Mouse (Mus musculus) granulocyte monocyte progenitor cell, adult 5-6 weeks (primary cell): ENCODE results near the gene Tgfbr2. TPM values are rescaled to one million over a fixed set of nuclear protein-coding genes. Genes with fewer than 3 reads are reported as not detected.
A peak's percentile ranks its signal among the peaks of the same experiment; 100 is the strongest.

ENCODE experiments used
- ATAC-seq: replicated peaks from 2 replicates; pipeline ENCODE4 v1.8.0; 2016; ENCODE audit warnings: mild to moderate bottlenecking, moderate TSS enrichment, inconsistent platforms; ENCODE audit not compliant: poor library complexity, severe bottlenecking
- total RNA-seq, 2 experiments: library from RNA; stranded (forward) in 1 of 2; stranded (reverse) in 1 of 2; fragments of 200-712, 200-1000 nt in 1 of 2; fragments of >200 nt in 1 of 2; fragmentation: Nextera tagmentation in 1 of 2; gene quantifications; 2 replicates each; pipeline ENCODE4 v1.2.3; 2014 to 2017

The Tgfbr2 gene
- total RNA-seq (2014; fragmentation: Nextera tagmentation) (6.8 and 9.5 TPM in 2 replicates), total RNA-seq (2017) (4.3 and 6.5 TPM in 2 replicates)

- peak; percentile 75 for ATAC-seq
These were observed at the start of gene Tgfbr2 for GRCm38 (mm10) chr9:116174481-116175461. Tgfbr2 (minus strand) TSS chr9:116175360.

- ATAC-seq = no peak
These were observed 48.2 kb upstream of the Tgfbr2 start for GRCm38 (mm10) chr9:116223368-116223767.

- no peak for ATAC-seq
These were observed 47.5 kb upstream of the Tgfbr2 start for GRCm38 (mm10) chr9:116222643-116223042.

- no peak for ATAC-seq
These were observed 46.8 kb upstream of the Tgfbr2 start for GRCm38 (mm10) chr9:116222000-116222399.

- ATAC-seq = no peak
These were observed 46.4 kb upstream of the Tgfbr2 start for GRCm38 (mm10) chr9:116221565-116221964.

GRCm38 (mm10) chr9:116220616-116221015 is 45.5 kb upstream of the Tgfbr2 start:
- no peak for ATAC-seq

GRCm38 (mm10) chr9:116220159-116220515 is 45.0 kb upstream of the Tgfbr2 start:
- no peak for ATAC-seq

- ATAC-seq = no peak
These were observed 44.3 kb upstream of the Tgfbr2 start for GRCm38 (mm10) chr9:116219234-116220158.

GRCm38 (mm10) chr9:116218780-116219179 is 43.6 kb upstream of the Tgfbr2 start:
- no peak for ATAC-seq

- ATAC-seq = 0 out of 2 replicates have a peak, but pooled peaks have one; percentile 29
These were observed 41.9 kb upstream of the Tgfbr2 start for GRCm38 (mm10) chr9:116217099-116217498.

- ATAC-seq = peak; percentile 74
These were observed 41.5 kb upstream of the Tgfbr2 start for GRCm38 (mm10) chr9:116216677-116217076.

- ATAC-seq = no peak
These were observed 39.1 kb upstream of the Tgfbr2 start for GRCm38 (mm10) chr9:116214296-116214695.

GRCm38 (mm10) chr9:116212915-116213619 is 37.9 kb upstream of the Tgfbr2 start:
- no peak for ATAC-seq

- no peak for ATAC-seq
These were observed 36.9 kb upstream of the Tgfbr2 start for GRCm38 (mm10) chr9:116212069-116212468.

- ATAC-seq = no peak
These were observed 33.2 kb upstream of the Tgfbr2 start for GRCm38 (mm10) chr9:116208169-116208904.

- no peak for ATAC-seq
These were observed 31.7 kb upstream of the Tgfbr2 start for GRCm38 (mm10) chr9:116206901-116207300.

- ATAC-seq = no peak
These were observed 28.5 kb upstream of the Tgfbr2 start for GRCm38 (mm10) chr9:116203675-116204074.

GRCm38 (mm10) chr9:116199127-116199526 is 24.0 kb upstream of the Tgfbr2 start:
- no peak for ATAC-seq

- no peak for ATAC-seq
These were observed 23.3 kb upstream of the Tgfbr2 start for GRCm38 (mm10) chr9:116198488-116198887.
